Mouse (Mus musculus) midbrain, embryonic 16.5 days (tissue): ENCODE measurements around the gene Pcnx2. TPM values are rescaled to one million over a fixed set of nuclear protein-coding genes. Genes with fewer than 3 reads are reported as not detected.
A peak's percentile ranks its signal among the peaks of the same experiment; 100 is the strongest.

Source experiments
- ATAC-seq: fragments of 200-750 bp; cut with Nextera tagmentation; 2 replicates; pipeline ENCODE4 v1.8.0; 2017; ENCODE audit warnings: moderate TSS enrichment
- H3K27ac ChIP-seq: fragments of 300-500 bp; sonication (generic); 2 replicates; pipeline ENCODE4 v1.5.1; 2014; ENCODE audit warnings: mild to moderate bottlenecking, low read length, mixed read lengths
- H3K27me3 ChIP-seq: fragments of 300-500 bp; sonication (generic); 2 replicates; pipeline ENCODE4 v1.6.1; 2014; ENCODE audit warnings: low read depth, low read length, mixed read lengths; ENCODE audit not compliant: control insufficient read depth, insufficient read depth
- H3K36me3 ChIP-seq: fragments of 300-500 bp; sonication (generic); 2 replicates; pipeline ENCODE4 v1.6.1; 2014; ENCODE audit warnings: mild to moderate bottlenecking, low read length, moderate library complexity, mixed read lengths; ENCODE audit not compliant: control insufficient read depth, insufficient read depth
- H3K4me1 ChIP-seq: fragments of 300-500 bp; sonication (generic); 2 replicates; pipeline ENCODE4 v1.6.1; 2014; ENCODE audit warnings: mild to moderate bottlenecking, low read length, mixed read lengths; ENCODE audit not compliant: control insufficient read depth, insufficient read depth
- H3K4me2 ChIP-seq: fragments of 300-500 bp; sonication (generic); 2 replicates; pipeline ENCODE4 v1.6.1; 2014; ENCODE audit warnings: mild to moderate bottlenecking, low read length, mixed read lengths
- H3K4me3 ChIP-seq: fragments of 300-500 bp; sonication (generic); 2 replicates; pipeline ENCODE4 v1.5.1; 2014; ENCODE audit warnings: low read depth, mild to moderate bottlenecking, low read length, moderate library complexity, mixed read lengths
- H3K9ac ChIP-seq: fragments of 300-500 bp; sonication (generic); 2 replicates; pipeline ENCODE4 v1.6.1; 2014; ENCODE audit warnings: low read depth, low read length, mixed read lengths
- H3K9me3 ChIP-seq: fragments of 300-500 bp; sonication (generic); replicated peaks from 2 replicates; pipeline ENCODE4 v1.6.1; 2014; ENCODE audit warnings: mild to moderate bottlenecking, low read length, mixed read lengths; ENCODE audit not compliant: control insufficient read depth, poor library complexity, severe bottlenecking
- WGBS: fragments of 180-500 bp; shearing (Covaris S2); extraction: QIAGEN DNeasy Blood & Tissue Kit; methylation state at CpG from one replicate; pipeline ENCODE4 v1.1.7; 2014; 5-methylcytosine and 5-hydroxymethylcytosine counted together
- polyA plus RNA-seq: library from polyadenylated mRNA; unstranded; fragments of >200 nt; fragmentation: Nextera tagmentation; extraction: Ambion mirVana; gene quantifications from 2 replicates; pipeline ENCODE4 v1.2.1, GENCODE M21; 2015

The Pcnx2 gene
- polyA plus RNA-seq, 1 experiment from 2014 or later = 6.3 TPM

GRCm38 (mm10) chr8:125919560-125919959 lies 21.4 kb upstream of the Pcnx2 start:
- no peaks in the 10 kb centered on the region for H3K9me3 ChIP-seq
- no peak overlapping the region for H3K27ac ChIP-seq
- H3K4me2 ChIP-seq = no peak overlapping the region
- H3K36me3 ChIP-seq = no peaks in the 10 kb centered on the region
- WGBS = 45% methylated on average over 8 of the region's 8 CpGs
- H3K4me3 ChIP-seq = no peak overlapping the region
- no peaks in the 10 kb centered on the region for H3K4me1 ChIP-seq
- ATAC-seq = no peak
- no peaks in the 10 kb centered on the region for H3K27me3 ChIP-seq
- no peak overlapping the region for H3K9ac ChIP-seq

- no peak overlapping the region for H3K4me2 ChIP-seq
- no peak overlapping the region for H3K4me3 ChIP-seq
- H3K27ac ChIP-seq = no peak overlapping the region
- no peaks in the 10 kb centered on the region for H3K27me3 ChIP-seq
- no peak overlapping the region for H3K9ac ChIP-seq
- H3K9me3 ChIP-seq = no peaks in the 10 kb centered on the region
- 84% methylated on average over 2 of the region's 2 CpGs for WGBS
- no peak for ATAC-seq
- no peaks in the 10 kb centered on the region for H3K36me3 ChIP-seq
- H3K4me1 ChIP-seq = no peaks in the 10 kb centered on the region
Observed at GRCm38 (mm10) chr8:125918719-125919118, 20.6 kb upstream of the Pcnx2 start.

GRCm38 (mm10) chr8:125917013-125917412 lies 18.9 kb upstream of the Pcnx2 start:
- H3K9me3 ChIP-seq = no peaks in the 10 kb centered on the region
- no peak overlapping the region for H3K4me3 ChIP-seq
- peaks cover 11% of the 10 kb centered on the region for H3K27me3 ChIP-seq
- no peak overlapping the region for H3K27ac ChIP-seq
- no peak overlapping the region for H3K4me2 ChIP-seq
- H3K4me1 ChIP-seq = no peaks in the 10 kb centered on the region
- 83% methylated on average over 10 of the region's 10 CpGs for WGBS
- no peaks in the 10 kb centered on the region for H3K36me3 ChIP-seq
- no peak overlapping the region for H3K9ac ChIP-seq
- ATAC-seq = no peak

GRCm38 (mm10) chr8:125914386-125914785 lies 16.3 kb upstream of the Pcnx2 start:
- Histone ChIP-seq H3K27ac (no peak overlapping the region), H3K27me3 (peaks cover 29% of the 10 kb centered on the region), H3K36me3 (no peaks in the 10 kb centered on the region), H3K4me1 (peaks cover 7% of the 10 kb centered on the region; the same call in 1 of the 2 replicates), H3K9ac (no peak overlapping the region), H3K4me3 (no peak overlapping the region), H3K9me3 (no peaks in the 10 kb centered on the region), H3K4me2 (no peak overlapping the region)
- no peak for ATAC-seq
- WGBS = 82% methylated on average over 9 of the region's 9 CpGs

- 81% methylated on average over 4 of the region's 4 CpGs for WGBS
- no peaks in the 10 kb centered on the region for H3K36me3 ChIP-seq
- H3K27me3 ChIP-seq = peaks cover 41% of the 10 kb centered on the region
- peaks cover 7% of the 10 kb centered on the region; the same call in 1 of the 2 replicates for H3K4me1 ChIP-seq
- no peak overlapping the region for H3K9ac ChIP-seq
- ATAC-seq = no peak
- no peaks in the 10 kb centered on the region for H3K9me3 ChIP-seq
- H3K4me2 ChIP-seq = no peak overlapping the region
- no peak overlapping the region for H3K27ac ChIP-seq
- no peak overlapping the region for H3K4me3 ChIP-seq
Observed at GRCm38 (mm10) chr8:125913206-125913605, 15.1 kb upstream of the Pcnx2 start.

- Histone ChIP-seq H3K27ac (no peak overlapping the region), H3K9ac (peak overlapping the region; percentile 68), H3K4me2 (peak overlapping the region; percentile 95), H3K4me3 (peak overlapping the region; percentile 60), H3K27me3 (peaks cover 43% of the 10 kb centered on the region), H3K4me1 (peaks cover 7% of the 10 kb centered on the region; the same call in 1 of the 2 replicates), H3K9me3 (no peaks in the 10 kb centered on the region), H3K36me3 (no peaks in the 10 kb centered on the region)
- ATAC-seq = no peak; the same call in 1 of the 2 replicates
- 2% methylated on average over 31 of the region's 31 CpGs for WGBS
Observed at GRCm38 (mm10) chr8:125911229-125911580, 13.1 kb upstream of the Pcnx2 start.

GRCm38 (mm10) chr8:125910365-125911228 lies 12.5 kb upstream of the Pcnx2 start, which contains the start of gene Map3k21:
Map3k21 (plus strand) TSS chr8:125910450.
- peaks cover 43% of the 10 kb centered on the region for H3K27me3 ChIP-seq
- peak within 1 kb of the TSS; percentile 60 for H3K4me3 ChIP-seq
- H3K27ac ChIP-seq = no peak within 1 kb of the TSS
- peak within 1 kb of the TSS; percentile 68 for H3K9ac ChIP-seq
- ATAC-seq = peak; percentile 73
- H3K9me3 ChIP-seq = no peaks in the 10 kb centered on the region
- H3K4me2 ChIP-seq = peak within 1 kb of the TSS; percentile 95
- peaks cover 7% of the 10 kb centered on the region; the same call in 1 of the 2 replicates for H3K4me1 ChIP-seq
- WGBS = 0% methylated on average over 89 of the region's 93 CpGs
- H3K36me3 ChIP-seq = no peaks in the 10 kb centered on the region

- 5% methylated on average over 30 of the region's 30 CpGs for WGBS
- Histone ChIP-seq H3K4me2 (peak overlapping the region; percentile 95), H3K27ac (no peak overlapping the region), H3K27me3 (peaks cover 43% of the 10 kb centered on the region), H3K9ac (no peak overlapping the region), H3K4me3 (peak overlapping the region; percentile 60), H3K36me3 (no peaks in the 10 kb centered on the region), H3K9me3 (no peaks in the 10 kb centered on the region), H3K4me1 (peaks cover 7% of the 10 kb centered on the region; the same call in 1 of the 2 replicates)
- 0 out of 2 replicates have a peak, but pooled peaks have one; percentile 19 for ATAC-seq
Observed at GRCm38 (mm10) chr8:125909661-125910364, 11.7 kb upstream of the Pcnx2 start.

GRCm38 (mm10) chr8:125907311-125907710 lies 9.2 kb upstream of the Pcnx2 start:
- Histone ChIP-seq H3K4me3 (no peak overlapping the region), H3K9ac (no peak overlapping the region), H3K4me1 (peaks cover 7% of the 10 kb centered on the region; the same call in 1 of the 2 replicates), H3K27me3 (peaks cover 35% of the 10 kb centered on the region), H3K27ac (no peak overlapping the region), H3K9me3 (no peaks in the 10 kb centered on the region), H3K36me3 (no peaks in the 10 kb centered on the region), H3K4me2 (no peak overlapping the region)
- no peak for ATAC-seq
- WGBS = 77% methylated on average over 2 of the region's 2 CpGs
